Mouse (Mus musculus) heart, embryonic 14.5 days (tissue): Measurements from ENCODE around the gene Dgcr2. TPM values are rescaled to one million over a fixed set of nuclear protein-coding genes. Genes with fewer than 3 reads are reported as not detected.
A peak's percentile ranks its signal among the peaks of the same experiment; 100 is the strongest.

ENCODE experiments used
- ATAC-seq: fragments of 200-750 bp; cut with Nextera tagmentation; 2 replicates; pipeline ENCODE4 v1.8.0; 2017; ENCODE audit warnings: low read depth, moderate TSS enrichment; ENCODE audit not compliant: insufficient number of reproducible peaks, insufficient read depth, low FRiP score
- H3K27ac ChIP-seq, 2 experiments: fragments of 200-500 bp in 1 of 2; fragments of 300-500 bp in 1 of 2; sonication (generic) in 1 of 2; replicated peaks in 1 of 2; 2 replicates each; pipeline ENCODE4 v1.5.1; 2012 to 2014; ENCODE audit warnings: low read depth in 2 of 2, low read length in 2 of 2, control low read depth in 1 of 2, mild to moderate bottlenecking in 1 of 2, mixed read lengths in 1 of 2; ENCODE audit not compliant: control insufficient read depth in 1 of 2, insufficient read depth in 1 of 2
- H3K27me3 ChIP-seq: fragments of 300-500 bp; sonication (generic); 2 replicates; pipeline ENCODE4 v1.6.1; 2014; ENCODE audit warnings: mild to moderate bottlenecking, low read length, control low read depth; ENCODE audit not compliant: control insufficient read depth, insufficient read depth
- H3K36me3 ChIP-seq: fragments of 300-500 bp; sonication (generic); 2 replicates; pipeline ENCODE4 v1.6.1; 2014; ENCODE audit warnings: mild to moderate bottlenecking, control low read depth, low read length, mixed read lengths; ENCODE audit not compliant: control insufficient read depth, insufficient read depth
- H3K4me1 ChIP-seq, 2 experiments: fragments of 200-500 bp in 1 of 2; fragments of 300-500 bp in 1 of 2; sonication (generic) in 1 of 2; 2 replicates each; pipeline ENCODE4 v1.6.1; 2012 to 2014; ENCODE audit warnings: low read length in 2 of 2, control low read depth in 1 of 2, mixed read lengths in 1 of 2; ENCODE audit not compliant: control insufficient read depth in 2 of 2, insufficient read depth in 2 of 2
- H3K4me2 ChIP-seq: fragments of 300-500 bp; sonication (generic); 2 replicates; pipeline ENCODE4 v1.6.1; 2014; ENCODE audit warnings: mild to moderate bottlenecking, low read length
- H3K4me3 ChIP-seq, 2 experiments: fragments of 200-500 bp in 1 of 2; fragments of 300-500 bp in 1 of 2; sonication (generic) in 1 of 2; 2 replicates each; pipeline ENCODE4 v1.5.1; 2012 to 2014; ENCODE audit warnings: low read length in 2 of 2, mild to moderate bottlenecking in 2 of 2, control low read depth in 1 of 2, low read depth in 1 of 2, moderate library complexity in 1 of 2; ENCODE audit not compliant: control insufficient read depth in 1 of 2, insufficient read depth in 1 of 2
- H3K9ac ChIP-seq: fragments of 300-500 bp; sonication (generic); 2 replicates; pipeline ENCODE4 v1.6.1; 2014; ENCODE audit warnings: mild to moderate bottlenecking, low read length
- H3K9me3 ChIP-seq: fragments of 300-500 bp; sonication (generic); 2 replicates; pipeline ENCODE4 v1.6.1; 2016; ENCODE audit warnings: low read length, control low read depth; ENCODE audit not compliant: control insufficient read depth
- WGBS: fragments of 180-500 bp; shearing (Covaris S2); extraction: QIAGEN DNeasy Blood & Tissue Kit; methylation state at CpG from one replicate; pipeline ENCODE4 v1.1.7; 2014; 5-methylcytosine and 5-hydroxymethylcytosine counted together
- polyA plus RNA-seq: library from polyadenylated mRNA; unstranded; fragments of >200 nt; fragmentation: Nextera tagmentation; extraction: Ambion mirVana; gene quantifications from 2 replicates; pipeline ENCODE4 v1.2.1, GENCODE M21; 2014

The Dgcr2 gene
- polyA plus RNA-seq, 1 experiment from 2014 or later, result 49.7 TPM

DNA sequence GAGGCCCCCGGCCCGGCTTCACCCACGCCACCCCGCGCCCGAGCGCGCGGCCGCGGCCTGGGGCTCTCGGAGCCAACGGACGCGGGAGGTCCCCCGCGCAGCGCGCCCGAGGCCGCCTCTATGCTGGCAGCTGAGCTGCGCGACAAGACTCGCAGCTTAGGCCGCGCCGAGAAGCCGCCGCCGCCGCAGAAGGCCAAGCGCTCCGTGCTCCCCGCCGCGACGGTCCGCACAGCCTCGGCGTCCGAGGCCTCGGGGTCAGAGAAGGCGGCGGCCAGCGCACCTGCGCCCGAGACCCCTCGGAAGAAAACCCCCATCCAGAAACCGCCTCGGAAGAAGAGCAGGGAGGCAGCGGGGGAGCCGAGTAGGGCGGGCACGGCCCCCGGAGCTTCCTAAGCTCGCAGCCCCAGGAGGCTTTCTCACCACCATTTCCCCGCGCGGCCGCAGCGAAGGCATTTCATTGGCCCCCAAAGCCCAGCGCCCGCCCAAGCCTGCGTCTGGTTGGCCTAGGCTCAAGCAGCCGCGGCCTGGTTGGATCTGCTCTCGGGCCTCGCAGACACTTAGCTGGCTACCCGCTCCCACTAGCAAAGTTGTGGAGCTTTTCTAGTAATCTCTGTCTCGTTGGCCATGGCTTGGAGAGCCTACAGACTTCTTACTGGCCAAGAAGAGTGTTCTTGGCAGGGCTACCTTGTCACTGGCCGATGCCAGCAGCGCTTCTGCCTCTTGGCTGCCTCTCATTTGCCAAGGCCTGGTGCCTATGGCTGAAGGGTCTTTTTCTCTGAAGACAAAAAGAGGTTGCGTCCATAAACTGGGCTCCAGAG, 91.0 kb downstream of the Dgcr2 start:
- peak; percentile 56 for ATAC-seq
- H3K27me3 ChIP-seq, result peaks cover 51% of the 10 kb centered on the region
- H3K9ac ChIP-seq, result peak overlapping the region; percentile 78
- H3K4me3 ChIP-seq, result peak overlapping the region; percentile 50 to 51
- H3K36me3 ChIP-seq, result peaks cover 16% of the 10 kb centered on the region; the same call in 1 of the 2 replicates
- peak overlapping the region; percentile 96 for H3K4me2 ChIP-seq
- peak overlapping the region in 1 of 2 experiments; percentile 49; a peak in 1 of 4 replicates for H3K27ac ChIP-seq
- H3K9me3 ChIP-seq, result no peaks in the 10 kb centered on the region
- H3K4me1 ChIP-seq, result peaks cover 35 to 64% of the 10 kb centered on the region in 2 experiments; a peak in 3 of 4 replicates
- 6% methylated on average over 69 of the region's 73 CpGs for WGBS

DNA sequence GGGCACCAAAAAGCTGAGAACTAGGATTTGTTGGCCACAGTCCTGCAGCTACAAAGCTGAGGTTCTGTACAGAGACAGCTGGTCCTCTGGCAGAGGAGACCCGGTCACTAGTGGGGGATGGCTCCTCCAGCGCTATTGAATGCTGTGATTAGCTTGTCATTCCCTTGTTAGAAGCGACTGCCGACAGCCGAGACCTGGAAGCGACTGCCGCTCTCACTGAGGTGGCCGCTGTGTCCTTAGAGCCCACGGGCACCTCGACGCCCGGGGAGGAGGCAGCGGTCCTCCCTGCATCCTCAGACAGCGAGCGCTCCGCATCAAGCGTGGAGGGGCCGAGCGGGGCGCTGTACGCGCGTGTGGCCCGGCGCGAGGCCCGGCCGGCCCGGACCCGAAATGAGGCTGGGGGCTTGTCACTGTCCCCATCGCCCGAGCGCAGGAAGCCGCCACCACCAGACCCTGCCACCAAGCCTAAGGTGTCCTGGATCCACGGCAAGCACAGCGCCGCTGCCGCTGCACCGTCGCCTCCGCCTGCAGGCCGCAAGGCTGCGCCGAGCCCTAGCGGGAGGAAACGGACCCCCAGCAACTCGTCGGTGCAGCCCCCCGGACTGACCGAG, 91.7 kb downstream of the Dgcr2 start:
- ATAC-seq, result no peak
- peak overlapping the region; percentile 96 for H3K4me2 ChIP-seq
- 11% methylated on average over 44 of the region's 50 CpGs for WGBS
- H3K27ac ChIP-seq, result peak overlapping the region in 1 of 2 experiments; percentile 49; a peak in 1 of 4 replicates
- peaks cover 58% of the 10 kb centered on the region for H3K27me3 ChIP-seq
- no peaks in the 10 kb centered on the region for H3K9me3 ChIP-seq
- peaks cover 39 to 68% of the 10 kb centered on the region in 2 experiments; a peak in 3 of 4 replicates for H3K4me1 ChIP-seq
- peaks cover 16% of the 10 kb centered on the region; the same call in 1 of the 2 replicates for H3K36me3 ChIP-seq
- H3K9ac ChIP-seq, result peak overlapping the region; percentile 78
- peak overlapping the region; percentile 50 to 51 for H3K4me3 ChIP-seq

DNA sequence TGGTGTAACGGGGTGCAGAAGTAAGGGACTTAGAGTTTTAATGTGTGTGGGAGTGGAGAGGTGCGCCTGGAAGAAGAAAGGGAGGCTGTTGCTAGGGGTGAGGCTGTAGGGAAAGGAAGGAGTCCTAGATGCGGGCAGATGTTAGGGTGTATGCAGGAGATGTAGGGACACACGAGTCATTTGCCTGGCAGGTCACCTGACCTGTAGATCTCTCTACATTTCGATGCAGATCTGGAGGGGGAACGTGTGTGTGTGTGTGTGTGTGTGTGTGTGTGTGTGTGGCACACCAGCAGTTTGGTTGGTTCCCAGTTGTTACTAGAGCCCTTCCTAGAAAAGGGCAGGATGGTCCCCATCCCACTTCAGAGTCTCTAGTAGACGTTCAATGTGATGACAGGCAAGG, 93.4 kb downstream of the Dgcr2 start:
- WGBS, result 43% methylated on average over 7 of the region's 7 CpGs
- H3K4me3 ChIP-seq, result peak overlapping the region in 1 of 2 experiments; percentile 40; a peak in 2 of 4 replicates

DNA sequence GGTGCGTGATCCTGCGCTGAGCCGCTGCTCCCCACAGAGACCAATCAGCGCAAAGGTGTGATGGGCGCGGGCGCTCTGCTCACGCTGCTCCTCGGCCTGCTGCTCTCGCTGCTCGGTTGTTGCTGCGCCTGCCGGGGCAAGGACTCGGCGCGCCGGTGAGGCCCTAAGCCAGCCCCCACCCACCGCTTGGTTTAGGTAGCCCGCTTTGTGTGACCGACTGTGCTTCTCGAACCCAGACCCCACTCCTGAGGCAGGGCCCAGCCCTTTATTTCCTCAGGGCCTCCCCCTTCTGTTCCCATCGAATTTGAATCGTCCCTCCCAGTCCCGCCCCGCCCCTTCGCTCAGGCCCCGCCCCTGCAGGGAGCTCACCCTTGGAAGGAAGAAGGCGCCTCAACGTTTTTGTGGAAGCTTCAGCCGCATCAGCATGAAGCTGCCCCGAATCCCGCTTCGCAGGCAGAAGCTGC, 93.9 kb downstream of the Dgcr2 start:
- Histone ChIP-seq H3K4me2 (peak overlapping the region; percentile 74), H3K4me1 (peaks cover 36 to 58% of the 10 kb centered on the region in 2 experiments; a peak in 3 of 4 replicates), H3K9me3 (no peaks in the 10 kb centered on the region), H3K36me3 (peaks cover 16% of the 10 kb centered on the region; the same call in 1 of the 2 replicates), H3K4me3 (peak overlapping the region; percentile 24 to 40), H3K27me3 (peaks cover 74% of the 10 kb centered on the region), H3K27ac (no peak overlapping the region), H3K9ac (peak overlapping the region; percentile 5; the same call in 1 of the 2 replicates)
- 12% methylated on average over 33 of the region's 33 CpGs for WGBS
- ATAC-seq, result no peak

More for the DNA sequence above, 93.4 kb downstream of the Dgcr2 start:
- no peaks in the 10 kb centered on the region for H3K9me3 ChIP-seq
- no peak overlapping the region for H3K27ac ChIP-seq
- no peak overlapping the region for H3K9ac ChIP-seq
- peaks cover 16% of the 10 kb centered on the region; the same call in 1 of the 2 replicates for H3K36me3 ChIP-seq
- H3K27me3 ChIP-seq, result peaks cover 71% of the 10 kb centered on the region
- ATAC-seq, result no peak
- peaks cover 39 to 63% of the 10 kb centered on the region in 2 experiments; a peak in 3 of 4 replicates for H3K4me1 ChIP-seq
- peak overlapping the region; percentile 74 for H3K4me2 ChIP-seq

DNA sequence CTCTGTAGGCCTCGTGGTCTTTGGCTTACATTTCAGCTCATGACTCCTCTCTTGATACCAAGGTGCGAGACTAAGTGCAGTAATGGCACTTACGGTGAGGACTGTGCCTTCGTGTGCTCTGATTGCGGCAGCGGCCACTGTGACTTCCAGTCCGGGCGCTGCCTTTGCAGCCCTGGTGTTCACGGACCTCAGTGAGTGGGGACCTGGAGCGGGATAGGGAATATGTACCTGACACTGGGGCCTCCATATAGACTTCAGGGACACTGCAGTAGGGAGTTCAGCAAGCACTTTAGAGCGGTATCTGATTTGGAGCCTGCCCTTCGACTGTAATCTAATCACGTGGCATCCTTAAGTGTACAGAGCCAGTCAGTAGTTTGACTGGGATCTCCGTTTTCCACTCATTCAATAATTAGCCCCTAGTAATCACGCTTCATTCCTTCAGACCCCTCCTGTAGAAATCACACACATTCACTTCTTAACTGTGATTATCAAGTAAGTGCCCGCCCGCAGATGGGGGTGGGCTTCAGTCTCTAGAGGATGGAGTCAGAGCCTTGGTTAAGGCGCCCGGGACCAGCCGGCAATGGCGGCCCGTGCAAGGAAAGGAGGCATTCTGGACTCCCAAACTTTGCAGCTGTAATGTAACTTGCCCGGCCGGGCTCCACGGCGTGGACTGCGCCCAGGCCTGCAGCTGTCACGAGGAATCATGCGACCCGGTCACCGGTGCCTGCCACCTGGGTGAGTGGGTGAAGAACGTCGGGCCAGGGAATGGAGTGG, 94.5 kb downstream of the Dgcr2 start:
- H3K4me1 ChIP-seq, result peaks cover 31 to 54% of the 10 kb centered on the region in 2 experiments; a peak in 3 of 4 replicates

DNA sequence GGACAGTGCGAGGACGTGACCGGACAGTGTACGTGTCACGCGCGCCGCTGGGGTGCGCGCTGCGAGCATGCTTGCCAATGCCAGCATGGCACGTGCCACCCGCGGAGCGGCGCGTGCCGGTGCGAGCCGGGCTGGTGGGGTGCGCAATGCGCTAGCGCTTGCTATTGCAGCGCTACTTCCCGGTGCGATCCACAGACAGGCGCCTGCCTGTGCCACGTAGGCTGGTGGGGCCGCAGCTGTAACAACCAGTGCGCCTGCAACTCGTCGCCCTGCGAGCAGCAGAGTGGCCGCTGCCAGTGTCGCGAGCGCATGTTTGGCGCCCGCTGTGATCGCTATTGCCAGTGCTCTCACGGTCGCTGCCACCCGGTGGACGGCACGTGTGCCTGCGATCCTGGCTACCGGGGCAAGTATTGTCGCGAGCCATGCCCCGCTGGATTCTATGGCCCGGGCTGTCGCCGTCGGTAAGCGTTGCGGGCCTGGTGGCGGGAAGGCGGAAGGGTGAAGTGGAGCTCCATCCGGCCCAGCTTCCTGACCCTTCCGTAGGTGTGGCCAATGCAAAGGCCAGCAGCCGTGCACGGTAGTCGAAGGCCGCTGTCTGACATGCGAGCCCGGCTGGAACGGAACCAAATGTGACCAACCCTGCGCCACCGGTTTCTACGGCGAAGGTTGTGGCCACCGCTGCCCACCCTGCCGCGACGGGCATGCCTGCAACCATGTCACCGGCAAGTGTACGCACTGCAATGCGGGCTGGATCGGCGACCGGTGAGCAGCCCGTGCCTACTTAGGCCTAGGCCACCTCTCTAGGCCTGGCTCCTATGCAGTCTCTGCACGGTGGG, 95.3 kb downstream of the Dgcr2 start:
- Histone ChIP-seq H3K9me3 (no peaks in the 10 kb centered on the region), H3K27ac (no peak overlapping the region), H3K4me1 (peaks cover 31 to 54% of the 10 kb centered on the region in 2 experiments; a peak in 3 of 4 replicates), H3K9ac (peak overlapping the region; percentile 56; the same call in 1 of the 2 replicates), H3K27me3 (peaks cover 82% of the 10 kb centered on the region), H3K4me3 (peak overlapping the region; percentile 27 to 40), H3K36me3 (peaks cover 16% of the 10 kb centered on the region; the same call in 1 of the 2 replicates), H3K4me2 (peak overlapping the region; percentile 74)
- WGBS, result 9% methylated on average over 83 of the region's 83 CpGs
- ATAC-seq, result no peak

More for the DNA sequence above, 94.5 kb downstream of the Dgcr2 start:
- H3K27me3 ChIP-seq, result peaks cover 80% of the 10 kb centered on the region
- peak overlapping the region; percentile 74 for H3K4me2 ChIP-seq
- H3K9me3 ChIP-seq, result no peaks in the 10 kb centered on the region
- 24% methylated on average over 33 of the region's 33 CpGs for WGBS
- H3K4me3 ChIP-seq, result peak overlapping the region; percentile 24 to 40
- H3K27ac ChIP-seq, result no peak overlapping the region
- H3K9ac ChIP-seq, result peak overlapping the region; percentile 19; the same call in 1 of the 2 replicates
- H3K36me3 ChIP-seq, result peaks cover 16% of the 10 kb centered on the region; the same call in 1 of the 2 replicates
- no peak for ATAC-seq
